Mouse (Mus musculus): ENCODE data around the gene Sept4. TPM values are rescaled to one million over a fixed set of nuclear protein-coding genes. Genes with fewer than 3 reads are reported as not detected.

Sept4 gene
- polyA plus RNA-seq, 1 experiment from 2014 or later = 10.1 TPM

DNA sequence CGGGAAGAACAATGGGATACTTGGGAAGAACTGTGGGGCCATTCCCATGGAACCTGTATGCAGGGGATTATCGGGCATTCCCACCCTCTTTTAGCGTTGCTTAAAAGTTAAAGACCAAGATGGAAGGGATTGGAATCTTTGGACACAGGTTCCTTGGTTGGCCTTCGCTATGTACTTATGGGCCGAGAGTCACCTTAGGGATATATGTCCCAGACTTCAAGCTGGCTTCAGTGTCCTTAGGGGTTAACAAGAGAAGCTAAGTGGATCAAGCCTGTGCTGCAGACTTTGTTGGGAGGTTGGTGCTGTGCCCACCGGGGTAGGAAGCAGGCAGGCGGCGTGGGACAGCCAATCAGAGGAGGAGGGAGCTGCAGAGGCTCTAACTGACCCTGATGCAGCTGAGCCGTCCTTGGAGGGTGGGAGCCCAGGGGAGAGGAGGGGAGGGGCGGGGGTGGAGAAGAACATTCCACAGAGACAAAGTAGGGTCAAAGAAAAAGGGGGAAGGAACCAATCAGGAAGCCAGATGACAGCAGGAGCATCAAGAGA, 11.9 kb downstream of the Sept4 start:
- Histone ChIP-seq H3K4me1 (peaks cover 24% of the 10 kb centered on the region), H3K9ac (no peak overlapping the region), H3K4me3 (no peak overlapping the region), H3K4me2 (no peak overlapping the region), H3K27me3 (replicated peaks) (peaks cover 34% of the 10 kb centered on the region), H3K27ac (no peak overlapping the region), H3K36me3 (no peaks in the 10 kb centered on the region), H3K9me3 (replicated peaks) (no peaks in the 10 kb centered on the region)
- 53% methylated on average over 10 of the region's 10 CpGs for whole genome bisulfite sequencing (ENCODE audit: insufficient replicate concordance)
- ATAC-seq = no peak

DNA sequence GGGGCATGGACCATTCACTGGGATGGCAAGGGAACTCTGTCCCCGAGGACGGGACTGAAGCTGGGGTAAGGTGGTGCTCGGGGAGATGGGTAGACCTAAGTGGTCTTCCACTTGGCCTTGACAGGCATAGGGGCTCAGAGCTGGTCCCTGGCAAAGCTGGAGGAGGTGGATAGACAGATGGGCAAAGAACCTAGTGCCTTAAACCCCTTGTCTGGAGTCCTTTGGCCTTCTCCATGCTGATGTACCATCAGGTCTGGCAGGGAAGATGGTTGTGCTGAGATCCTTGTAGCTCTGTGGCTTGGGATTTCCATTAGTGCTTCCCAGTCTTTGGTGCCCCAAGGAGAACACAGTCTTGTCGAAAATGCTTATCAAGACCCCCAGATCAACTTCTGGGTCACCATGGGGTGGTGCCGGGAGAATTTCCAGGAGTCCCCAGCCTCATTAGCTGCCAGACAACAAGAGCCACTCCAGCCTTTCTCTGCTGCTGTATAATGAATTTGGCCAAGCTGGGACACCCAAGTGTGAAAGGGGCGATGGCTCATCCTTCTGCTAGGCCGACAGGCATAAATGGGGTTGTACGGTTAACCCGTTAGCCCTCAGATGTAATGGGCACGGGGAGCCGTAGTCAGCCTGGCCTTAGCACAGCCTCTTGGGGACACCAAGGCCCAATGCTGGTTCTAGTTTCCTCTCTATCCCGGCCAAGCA, 12.6 kb downstream of the Sept4 start:
- 74% methylated on average over 12 of the region's 12 CpGs for WGBS (ENCODE audit: insufficient replicate concordance)

DNA sequence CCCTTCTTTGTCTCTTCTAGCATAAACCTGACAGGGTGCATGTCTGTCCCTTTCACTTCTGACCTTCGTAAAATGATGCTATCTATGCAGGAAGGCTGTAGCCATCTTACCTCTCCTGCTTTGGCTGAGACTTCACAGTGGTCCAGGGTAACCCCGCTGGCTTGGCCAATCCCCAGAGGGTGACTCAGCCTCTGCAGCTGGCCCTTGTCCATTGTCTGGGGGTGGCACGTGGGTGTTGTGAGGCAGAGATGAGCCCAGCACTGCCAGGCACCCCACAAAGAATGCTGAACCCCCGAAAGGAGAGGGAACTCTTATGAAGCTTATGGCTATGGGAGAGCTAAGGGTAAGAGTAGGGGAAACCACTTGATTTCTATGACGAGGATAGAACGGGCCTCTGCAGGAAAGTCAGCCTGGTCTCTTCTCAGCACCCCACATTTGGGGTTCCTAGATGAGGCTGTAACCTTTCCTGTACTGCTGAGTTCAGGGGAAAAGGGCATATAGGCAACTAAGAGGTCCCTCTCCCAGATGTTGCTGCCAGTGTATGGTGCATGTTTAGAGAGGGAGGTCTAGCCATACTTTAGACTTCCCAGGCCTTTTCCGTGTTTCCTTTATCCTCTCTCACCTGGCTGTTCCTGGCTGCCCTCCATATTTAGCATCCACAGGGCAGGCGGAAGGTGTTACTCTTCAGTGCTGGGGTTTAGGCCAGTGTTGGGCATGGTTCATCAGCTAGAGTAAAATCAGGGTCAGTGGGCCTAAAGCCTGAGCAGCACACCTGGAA, 13.4 kb downstream of the Sept4 start:
- Histone ChIP-seq H3K27me3 (replicated peaks) (peaks cover 30% of the 10 kb centered on the region), H3K4me3 (no peak overlapping the region), H3K4me1 (peaks cover 24% of the 10 kb centered on the region), H3K9me3 (replicated peaks) (no peaks in the 10 kb centered on the region), H3K4me2 (no peak overlapping the region), H3K27ac (no peak overlapping the region), H3K36me3 (no peaks in the 10 kb centered on the region), H3K9ac (no peak overlapping the region)
- no peak for ATAC-seq
- WGBS (ENCODE audit: insufficient replicate concordance) = 69% methylated on average over 8 of the region's 8 CpGs

More for the DNA sequence above, 12.6 kb downstream of the Sept4 start:
- Histone ChIP-seq H3K9me3 (replicated peaks) (no peaks in the 10 kb centered on the region), H3K27me3 (replicated peaks) (peaks cover 34% of the 10 kb centered on the region), H3K4me1 (peaks cover 24% of the 10 kb centered on the region), H3K36me3 (no peaks in the 10 kb centered on the region), H3K4me3 (no peak overlapping the region), H3K9ac (no peak overlapping the region), H3K27ac (no peak overlapping the region), H3K4me2 (no peak overlapping the region)
- no peak for ATAC-seq

DNA sequence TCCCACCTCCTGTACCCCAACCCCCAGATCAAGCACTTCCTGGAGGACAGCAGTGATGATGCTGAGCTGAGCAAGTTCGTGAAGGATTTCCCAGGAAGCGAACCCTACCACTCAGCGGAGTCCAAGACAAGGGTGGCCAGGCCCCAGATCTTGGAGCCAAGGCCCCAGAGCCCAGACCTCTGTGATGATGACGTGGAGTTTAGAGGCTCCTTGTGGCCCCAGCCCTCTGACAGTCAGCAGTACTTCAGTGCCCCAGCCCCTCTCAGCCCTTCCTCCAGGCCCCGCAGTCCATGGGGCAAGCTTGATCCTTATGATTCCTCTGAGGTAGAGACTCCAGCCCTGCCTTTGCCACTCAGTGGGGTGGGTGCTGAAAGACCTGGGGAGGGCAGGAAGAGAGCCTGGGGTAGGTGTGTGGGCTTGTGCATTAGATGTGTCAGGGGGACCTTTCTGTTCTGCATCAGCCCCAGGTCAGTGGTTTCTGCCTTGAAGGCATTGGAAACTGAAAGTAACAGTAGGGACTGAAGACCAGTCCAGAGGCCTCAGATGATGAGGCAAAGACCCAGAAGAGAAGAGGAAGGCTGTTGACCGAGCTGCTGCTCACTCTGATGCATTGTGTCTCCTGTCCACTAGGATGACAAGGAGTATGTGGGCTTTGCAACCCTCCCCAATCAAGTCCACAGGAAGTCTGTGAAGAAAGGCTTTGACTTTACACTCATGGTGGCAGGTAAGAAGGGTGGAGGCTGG, 14.8 kb downstream of the Sept4 start:
- H3K4me3 ChIP-seq = no peak overlapping the region
- WGBS (ENCODE audit: insufficient replicate concordance) = 65% methylated on average over 6 of the region's 6 CpGs
- H3K4me1 ChIP-seq = peaks cover 14% of the 10 kb centered on the region
- no peaks in the 10 kb centered on the region for H3K9me3 ChIP-seq (replicated peaks)
- no peak for ATAC-seq
- no peak overlapping the region for H3K4me2 ChIP-seq
- peaks cover 23% of the 10 kb centered on the region for H3K27me3 ChIP-seq (replicated peaks)
- H3K9ac ChIP-seq = no peak overlapping the region
- no peak overlapping the region for H3K27ac ChIP-seq
- no peaks in the 10 kb centered on the region for H3K36me3 ChIP-seq

DNA sequence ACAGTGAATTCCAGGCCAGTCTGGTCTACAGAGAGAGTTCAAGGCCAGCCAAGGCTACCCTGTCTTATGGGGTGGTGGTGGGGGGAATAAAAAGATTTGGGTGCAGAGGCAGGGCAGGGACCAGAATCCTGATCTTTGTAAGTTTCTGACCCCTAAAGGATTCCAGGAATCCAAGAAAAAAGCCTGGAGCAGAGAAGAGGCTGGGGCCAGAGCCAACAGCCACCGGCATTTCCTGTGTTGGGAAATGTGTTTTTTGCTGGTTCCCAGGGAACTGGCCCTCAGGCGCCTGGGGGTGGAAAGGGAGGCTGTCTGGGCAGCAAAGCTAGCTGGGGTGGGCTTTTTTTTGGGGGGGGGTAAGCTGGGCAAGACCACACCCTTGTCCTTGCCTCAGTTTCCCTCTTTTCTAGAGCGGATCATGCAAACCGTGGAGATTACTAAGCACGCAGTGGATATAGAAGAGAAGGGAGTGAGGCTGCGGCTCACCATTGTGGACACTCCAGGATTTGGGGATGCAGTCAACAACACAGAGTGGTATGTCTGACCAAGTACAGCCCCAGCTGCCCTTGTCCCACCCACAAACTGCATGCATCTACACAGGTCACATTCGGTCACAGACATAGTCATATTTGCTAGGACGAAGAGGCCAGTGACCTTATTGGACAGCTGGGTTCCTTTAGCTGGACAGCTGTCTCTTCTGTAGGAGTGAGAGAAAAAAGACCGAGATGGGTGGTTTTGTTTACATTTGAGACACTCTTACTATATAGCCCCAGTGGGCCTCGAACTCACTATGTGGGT, 16.2 kb downstream of the Sept4 start:
- H3K4me2 ChIP-seq = no peak overlapping the region
- H3K4me3 ChIP-seq = no peak overlapping the region
- H3K36me3 ChIP-seq = no peaks in the 10 kb centered on the region
- H3K4me1 ChIP-seq = peaks cover 10% of the 10 kb centered on the region
- H3K9ac ChIP-seq = no peak overlapping the region
- WGBS (ENCODE audit: insufficient replicate concordance) = 77% methylated on average over 10 of the region's 10 CpGs
- no peak overlapping the region for H3K27ac ChIP-seq
- ATAC-seq = no peak
- H3K9me3 ChIP-seq (replicated peaks) = no peaks in the 10 kb centered on the region
- H3K27me3 ChIP-seq (replicated peaks) = peaks cover 23% of the 10 kb centered on the region

DNA sequence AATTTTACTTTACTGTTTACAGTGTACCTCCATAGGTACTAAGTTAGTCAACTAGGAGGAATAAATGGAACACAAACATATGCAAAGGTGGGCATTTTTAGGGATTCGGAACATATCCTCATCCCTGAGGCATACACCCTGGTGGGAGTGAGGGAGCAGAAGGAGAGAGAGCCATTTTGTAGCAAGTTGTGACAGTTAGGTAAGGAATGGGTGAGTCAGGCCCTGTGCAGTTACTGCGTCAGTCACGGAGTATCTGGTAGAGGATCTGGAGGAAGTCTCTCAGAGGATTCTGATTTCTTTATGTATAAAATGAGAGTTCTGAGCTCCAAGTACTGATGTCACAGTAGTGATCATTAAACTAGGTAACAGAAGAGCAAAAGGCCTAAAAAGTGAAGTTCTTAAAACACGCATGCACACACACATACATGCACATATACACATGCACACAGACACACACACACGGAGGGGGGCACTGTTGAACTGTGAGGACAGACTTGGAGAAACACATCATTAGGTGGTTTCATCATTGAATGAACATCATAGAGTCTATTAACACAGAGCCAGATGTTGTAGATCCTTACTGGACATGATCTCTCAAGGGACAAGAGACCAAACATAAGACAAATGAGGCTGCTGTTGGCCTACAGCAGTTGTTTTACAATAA, 18.6 kb downstream of the Sept4 start:
- 80% methylated on average over 5 of the region's 5 CpGs for WGBS (ENCODE audit: insufficient replicate concordance)
- Histone ChIP-seq H3K27ac (no peak overlapping the region), H3K9ac (no peak overlapping the region), H3K4me2 (no peak overlapping the region), H3K9me3 (replicated peaks) (no peaks in the 10 kb centered on the region), H3K4me3 (no peak overlapping the region), H3K27me3 (replicated peaks) (peaks cover 2% of the 10 kb centered on the region; the same call in 1 of the 2 replicates), H3K36me3 (no peaks in the 10 kb centered on the region), H3K4me1 (peaks cover 19% of the 10 kb centered on the region)
- ATAC-seq = no peak

DNA sequence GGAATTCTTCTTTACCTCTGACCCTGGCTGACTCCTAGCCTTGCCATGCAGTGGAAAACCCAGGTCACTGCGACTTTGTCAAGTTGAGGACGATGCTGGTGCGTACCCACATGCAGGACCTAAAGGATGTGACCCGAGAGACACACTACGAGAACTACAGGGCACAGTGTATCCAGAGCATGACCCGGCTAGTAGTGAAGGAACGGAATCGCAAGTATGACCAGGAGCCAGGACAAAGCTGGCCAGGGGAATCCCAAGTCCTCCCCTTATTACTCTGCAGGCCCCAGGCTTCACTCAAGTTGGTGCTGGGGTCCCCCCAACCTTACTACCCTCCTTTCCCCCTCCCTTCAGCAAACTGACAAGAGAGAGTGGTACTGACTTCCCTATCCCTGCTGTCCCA, 20.9 kb downstream of the Sept4 start:
- Histone ChIP-seq H3K36me3 (peaks cover 9% of the 10 kb centered on the region), H3K4me2 (peak overlapping the region; percentile 89; the same call in 1 of the 2 replicates), H3K27ac (no peak overlapping the region), H3K9me3 (replicated peaks) (no peaks in the 10 kb centered on the region), H3K4me1 (peaks cover 40% of the 10 kb centered on the region), H3K27me3 (replicated peaks) (no peaks in the 10 kb centered on the region), H3K9ac (no peak overlapping the region), H3K4me3 (no peak overlapping the region)
- 87% methylated on average over 8 of the region's 8 CpGs for WGBS (ENCODE audit: insufficient replicate concordance)
- no peak for ATAC-seq

DNA sequence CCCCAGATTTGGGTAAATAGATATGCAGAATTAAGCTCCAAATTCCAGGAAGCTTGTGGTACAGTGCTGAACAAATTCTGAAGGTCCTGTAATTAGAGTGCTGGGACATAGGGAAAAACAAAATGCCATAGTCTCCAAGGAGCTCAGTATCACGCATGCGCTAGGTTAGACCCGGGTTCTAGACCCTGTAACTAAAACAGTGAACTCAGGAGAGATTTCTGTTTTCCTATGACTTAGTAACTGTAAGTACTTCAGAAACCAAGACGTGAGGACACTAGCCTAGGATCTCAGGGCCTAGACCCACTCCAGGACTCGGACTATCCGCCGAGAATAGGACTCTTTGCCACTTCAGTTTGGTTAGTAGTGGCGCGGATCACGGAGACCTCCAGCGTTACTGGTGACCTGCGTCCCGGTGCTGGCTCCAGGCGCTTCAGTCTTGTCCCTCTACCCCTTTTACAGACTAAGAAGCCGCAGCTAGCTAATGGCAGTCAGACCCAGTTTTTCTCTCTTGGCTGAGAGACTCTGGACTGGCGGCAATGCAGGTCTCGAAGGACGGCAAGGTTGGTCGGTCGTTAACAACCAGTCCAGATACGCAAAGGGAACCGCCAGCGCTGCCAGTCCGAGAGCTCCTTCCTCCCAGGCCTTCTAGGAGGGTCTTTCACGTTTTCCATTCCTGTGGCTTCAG, 22.3 kb downstream of the Sept4 start:
- Histone ChIP-seq H3K4me3 (peak overlapping the region; percentile 76), H3K4me1 (peaks cover 54% of the 10 kb centered on the region), H3K36me3 (peaks cover 9% of the 10 kb centered on the region), H3K9me3 (replicated peaks) (no peaks in the 10 kb centered on the region), H3K4me2 (peak overlapping the region; percentile 89), H3K9ac (peak overlapping the region; percentile 87), H3K27ac (peak overlapping the region; percentile 88), H3K27me3 (replicated peaks) (no peaks in the 10 kb centered on the region)
- WGBS (ENCODE audit: insufficient replicate concordance) = 1% methylated on average over 25 of the region's 25 CpGs
- ATAC-seq = no peak

DNA sequence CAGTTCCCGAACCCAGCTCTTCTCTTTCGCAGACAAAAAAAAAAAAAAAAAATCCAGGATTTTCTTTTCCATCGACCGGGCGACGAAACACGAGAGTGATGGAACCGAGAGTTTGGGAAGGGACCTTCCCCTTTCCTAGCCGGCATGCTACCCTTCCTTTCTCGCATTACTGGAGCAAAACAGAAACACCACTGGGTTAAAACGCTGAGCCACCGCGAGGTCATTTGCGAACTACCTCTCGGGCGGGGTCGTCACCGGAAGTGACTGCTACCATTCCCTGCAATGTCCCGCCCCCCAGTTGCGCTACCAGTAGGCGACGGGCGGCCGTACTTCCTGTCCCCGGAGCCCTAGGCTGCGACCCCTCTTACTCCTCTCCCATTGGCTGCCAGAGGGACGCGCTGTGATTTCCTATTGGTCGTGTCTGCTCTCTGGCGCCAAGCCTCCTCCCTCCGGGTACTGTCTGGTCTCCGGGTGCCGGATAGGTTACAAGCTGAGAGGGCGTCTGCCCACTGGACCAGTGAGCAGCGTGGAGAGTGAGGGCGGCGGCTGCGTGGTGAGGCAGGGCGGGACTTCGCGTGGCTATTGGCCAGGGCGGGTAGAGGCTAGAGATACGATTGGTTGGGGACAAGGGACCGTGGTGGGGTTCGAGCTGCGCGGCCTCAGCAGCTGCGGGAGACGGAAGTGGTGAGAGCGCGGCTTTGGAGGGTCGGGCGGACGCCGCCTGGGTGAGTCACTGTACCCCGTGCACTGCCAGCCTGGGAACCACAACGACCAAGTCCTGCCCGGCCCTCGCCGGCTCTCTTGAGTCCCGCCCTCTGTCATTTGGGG, 23.0 kb downstream of the Sept4 start, which contains the start of gene Mtmr4:
Mtmr4 (plus strand) TSS at position 637 of the 828 bp plus-strand sequence.
- Histone ChIP-seq H3K9me3 (replicated peaks) (no peaks in the 10 kb centered on the region), H3K36me3 (peaks cover 13% of the 10 kb centered on the region), H3K9ac (peak within 1 kb of the TSS; percentile 87), H3K4me2 (peak within 1 kb of the TSS; percentile 89), H3K27ac (peak within 1 kb of the TSS; percentile 88), H3K4me3 (peak within 1 kb of the TSS; percentile 76), H3K4me1 (peaks cover 61% of the 10 kb centered on the region), H3K27me3 (replicated peaks) (no peaks in the 10 kb centered on the region)
- ATAC-seq = peak; percentile 97
- under 1% methylated on average over 61 of the region's 61 CpGs for WGBS (ENCODE audit: insufficient replicate concordance)

DNA sequence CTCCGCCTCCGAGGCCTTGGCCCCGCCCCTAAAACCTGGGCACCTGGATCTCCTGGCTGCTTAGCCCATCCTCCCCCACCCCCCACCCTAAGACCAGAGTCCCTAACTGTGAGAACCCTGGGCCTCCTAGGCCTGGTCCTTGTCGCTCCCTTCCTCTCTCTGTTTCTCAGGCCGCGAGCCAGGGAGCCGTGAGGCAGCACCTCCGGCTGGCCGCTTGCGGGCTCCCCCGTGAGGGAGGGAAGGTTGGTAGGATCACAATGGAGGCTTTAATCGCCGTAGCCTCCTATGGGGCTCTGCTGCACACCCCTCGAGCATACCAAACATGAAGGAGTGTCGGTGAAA, 23.6 kb downstream of the Sept4 start:
- Histone ChIP-seq H3K9me3 (replicated peaks) (no peaks in the 10 kb centered on the region), H3K27me3 (replicated peaks) (no peaks in the 10 kb centered on the region), H3K4me3 (peak overlapping the region; percentile 76), H3K4me2 (peak overlapping the region; percentile 89), H3K27ac (peak overlapping the region; percentile 88), H3K36me3 (peaks cover 19% of the 10 kb centered on the region), H3K9ac (peak overlapping the region; percentile 79), H3K4me1 (peaks cover 65% of the 10 kb centered on the region)
- WGBS (ENCODE audit: insufficient replicate concordance) = under 1% methylated on average over 15 of the region's 15 CpGs
- no peak for ATAC-seq
